Mouse (Mus musculus): Measurements from ENCODE around the gene Wdfy3. TPM values are rescaled to one million over a fixed set of nuclear protein-coding genes. Genes with fewer than 3 reads are reported as not detected.

Gene Wdfy3
- polyA plus RNA-seq, 1 experiment from 2014 or later: 8.0 TPM

DNA sequence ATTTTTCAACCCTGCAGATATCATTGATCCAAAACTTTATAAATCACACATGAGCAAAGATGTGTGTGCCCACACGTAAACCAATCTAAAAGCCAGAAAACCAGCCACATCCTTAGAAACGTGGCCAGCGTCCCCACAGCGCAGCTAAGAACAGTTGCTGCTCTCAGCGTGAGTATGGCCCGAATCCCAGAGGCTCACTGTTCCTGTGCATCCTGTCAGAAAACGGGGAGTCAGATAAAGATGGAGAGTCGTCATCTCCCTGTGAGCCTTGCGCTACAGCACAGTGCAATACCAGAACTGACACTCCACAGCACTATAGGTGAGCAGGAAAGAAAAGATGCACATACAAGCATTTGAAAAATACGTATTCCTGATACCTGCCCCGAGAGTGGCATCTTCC is 172.9 kb downstream of the Wdfy3 start:
- Histone ChIP-seq H3K4me3 (ENCODE audit: low read length) (no peak overlapping the region), H3K9me3 (replicated peaks; ENCODE audit: control insufficient read depth, low read length) (no peaks in the 10 kb centered on the region), H3K27ac (ENCODE audit: low read length) (no peak overlapping the region), H3K4me1 (ENCODE audit: control insufficient read depth, insufficient read depth, low read length) (no peaks in the 10 kb centered on the region; the same call in 1 of the 2 replicates), H3K27me3 (ENCODE audit: control insufficient read depth, insufficient read depth, low read length) (no peaks in the 10 kb centered on the region), H3K36me3 (ENCODE audit: control insufficient read depth, insufficient read depth) (peaks cover 35% of the 10 kb centered on the region), H3K9ac (ENCODE audit: low read length) (no peak overlapping the region), H3K4me2 (ENCODE audit: low read depth, low read length) (no peak overlapping the region)
- ATAC-seq (replicated peaks; ENCODE audit: extremely low read depth, insufficient read depth, low FRiP score): no peak
- 89% methylated on average over 11 of the region's 11 CpGs for WGBS

- H3K4me2 ChIP-seq (ENCODE audit: low read depth, low read length): no peak overlapping the region
- peaks cover 29% of the 10 kb centered on the region for H3K36me3 ChIP-seq (ENCODE audit: control insufficient read depth, insufficient read depth)
- no peaks in the 10 kb centered on the region for H3K9me3 ChIP-seq (replicated peaks; ENCODE audit: control insufficient read depth, low read length)
- no peaks in the 10 kb centered on the region for H3K27me3 ChIP-seq (ENCODE audit: control insufficient read depth, insufficient read depth, low read length)
- H3K27ac ChIP-seq (ENCODE audit: low read length): 0 out of 2 replicates have a peak overlapping the region, but pooled peaks have one; percentile 12
- 80% methylated on average over 18 of the region's 18 CpGs for whole genome bisulfite sequencing
- no peak overlapping the region for H3K9ac ChIP-seq (ENCODE audit: low read length)
- H3K4me1 ChIP-seq (ENCODE audit: control insufficient read depth, insufficient read depth, low read length): no peaks in the 10 kb centered on the region; the same call in 1 of the 2 replicates
- no peak for ATAC-seq (replicated peaks; ENCODE audit: extremely low read depth, insufficient read depth, low FRiP score)
- no peak overlapping the region for H3K4me3 ChIP-seq (ENCODE audit: low read length)
Observed at GRCm38 (mm10) chr5:101895717-101896645, 173.7 kb downstream of the Wdfy3 start.

DNA sequence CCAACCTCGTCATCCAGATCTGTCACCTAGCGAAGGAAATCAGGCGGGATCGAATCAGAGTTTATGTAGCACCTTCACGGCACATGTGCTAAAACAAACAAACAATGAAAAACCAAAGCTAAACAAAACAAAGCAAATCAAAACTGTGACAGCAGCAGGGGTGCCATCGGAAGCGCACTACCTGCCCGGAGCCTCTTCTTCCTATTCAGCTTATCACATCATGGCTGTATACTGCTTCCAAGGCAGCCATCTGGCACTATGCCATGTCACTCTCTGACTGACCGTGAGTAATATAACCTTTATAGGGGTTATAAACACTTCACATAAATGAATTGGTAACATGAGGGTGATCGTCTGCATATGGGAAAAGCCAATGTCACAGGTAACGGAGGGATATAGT is 174.6 kb downstream of the Wdfy3 start:
- H3K27ac ChIP-seq (ENCODE audit: low read length): no peak overlapping the region
- H3K9ac ChIP-seq (ENCODE audit: low read length): no peak overlapping the region
- peaks cover 29% of the 10 kb centered on the region for H3K36me3 ChIP-seq (ENCODE audit: control insufficient read depth, insufficient read depth)
- H3K9me3 ChIP-seq (replicated peaks; ENCODE audit: control insufficient read depth, low read length): no peaks in the 10 kb centered on the region
- no peak overlapping the region for H3K4me2 ChIP-seq (ENCODE audit: low read depth, low read length)
- WGBS: 71% methylated on average over 11 of the region's 11 CpGs
- H3K4me1 ChIP-seq (ENCODE audit: control insufficient read depth, insufficient read depth, low read length): no peaks in the 10 kb centered on the region; the same call in 1 of the 2 replicates
- ATAC-seq (replicated peaks; ENCODE audit: extremely low read depth, insufficient read depth, low FRiP score): no peak
- H3K4me3 ChIP-seq (ENCODE audit: low read length): no peak overlapping the region
- no peaks in the 10 kb centered on the region for H3K27me3 ChIP-seq (ENCODE audit: control insufficient read depth, insufficient read depth, low read length)

GRCm38 (mm10) chr5:101893820-101894515 is 175.8 kb downstream of the Wdfy3 start:
- ATAC-seq (replicated peaks; ENCODE audit: extremely low read depth, insufficient read depth, low FRiP score): no peak
- Histone ChIP-seq H3K27me3 (ENCODE audit: control insufficient read depth, insufficient read depth, low read length) (no peaks in the 10 kb centered on the region), H3K4me1 (ENCODE audit: control insufficient read depth, insufficient read depth, low read length) (no peaks in the 10 kb centered on the region; the same call in 1 of the 2 replicates), H3K4me3 (ENCODE audit: low read length) (no peak overlapping the region), H3K4me2 (ENCODE audit: low read depth, low read length) (no peak overlapping the region), H3K9me3 (replicated peaks; ENCODE audit: control insufficient read depth, low read length) (no peaks in the 10 kb centered on the region), H3K36me3 (ENCODE audit: control insufficient read depth, insufficient read depth) (peaks cover 32% of the 10 kb centered on the region), H3K9ac (ENCODE audit: low read length) (no peak overlapping the region), H3K27ac (ENCODE audit: low read length) (no peak overlapping the region)
- WGBS: 61% methylated on average over 13 of the region's 13 CpGs

DNA sequence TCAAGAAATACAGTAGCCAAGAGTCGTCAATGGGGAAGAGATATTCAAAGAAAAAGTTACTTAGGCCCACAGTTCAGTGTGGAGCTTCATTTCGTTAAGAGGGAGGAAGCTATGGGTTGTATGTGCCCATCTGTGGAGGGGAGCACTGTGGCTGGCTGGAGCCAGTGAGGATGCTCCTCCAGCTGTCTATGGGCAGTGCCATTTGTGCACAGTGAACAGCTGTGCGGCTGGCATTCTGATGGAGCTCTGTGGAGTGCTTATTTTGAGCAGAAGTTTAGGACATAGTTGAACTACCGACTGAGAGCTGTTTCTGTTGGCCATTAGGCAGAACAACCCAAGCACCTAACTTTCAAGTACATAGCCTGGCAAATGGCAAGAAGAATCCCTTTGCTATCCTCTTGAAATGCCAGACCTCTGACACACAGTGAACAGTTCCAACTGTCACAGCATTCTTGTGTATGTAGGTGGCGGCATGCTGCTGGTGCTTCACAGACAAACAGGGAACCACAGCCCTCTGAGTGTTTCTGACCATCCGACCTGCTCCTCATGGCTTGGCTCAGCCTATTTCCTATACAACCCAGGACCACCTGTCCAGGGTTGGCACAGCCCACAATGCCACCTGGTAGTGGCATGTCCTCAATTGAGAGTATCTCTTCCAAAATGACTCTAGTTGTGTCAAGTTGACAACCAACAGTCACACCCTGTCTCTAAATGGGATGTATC is 177.9 kb downstream of the Wdfy3 start:
- no peaks in the 10 kb centered on the region; the same call in 1 of the 2 replicates for H3K4me1 ChIP-seq (ENCODE audit: control insufficient read depth, insufficient read depth, low read length)
- H3K4me2 ChIP-seq (ENCODE audit: low read depth, low read length): no peak overlapping the region
- no peaks in the 10 kb centered on the region for H3K27me3 ChIP-seq (ENCODE audit: control insufficient read depth, insufficient read depth, low read length)
- H3K9ac ChIP-seq (ENCODE audit: low read length): no peak overlapping the region
- 76% methylated on average over 6 of the region's 6 CpGs for WGBS
- peaks cover 46% of the 10 kb centered on the region for H3K36me3 ChIP-seq (ENCODE audit: control insufficient read depth, insufficient read depth)
- 0 out of 2 replicates have a peak overlapping the region, but pooled peaks have one; percentile 16 for H3K27ac ChIP-seq (ENCODE audit: low read length)
- no peaks in the 10 kb centered on the region for H3K9me3 ChIP-seq (replicated peaks; ENCODE audit: control insufficient read depth, low read length)
- H3K4me3 ChIP-seq (ENCODE audit: low read length): no peak overlapping the region
- ATAC-seq (replicated peaks; ENCODE audit: extremely low read depth, insufficient read depth, low FRiP score): peak; percentile 21; the same call in 1 of the 2 replicates

DNA sequence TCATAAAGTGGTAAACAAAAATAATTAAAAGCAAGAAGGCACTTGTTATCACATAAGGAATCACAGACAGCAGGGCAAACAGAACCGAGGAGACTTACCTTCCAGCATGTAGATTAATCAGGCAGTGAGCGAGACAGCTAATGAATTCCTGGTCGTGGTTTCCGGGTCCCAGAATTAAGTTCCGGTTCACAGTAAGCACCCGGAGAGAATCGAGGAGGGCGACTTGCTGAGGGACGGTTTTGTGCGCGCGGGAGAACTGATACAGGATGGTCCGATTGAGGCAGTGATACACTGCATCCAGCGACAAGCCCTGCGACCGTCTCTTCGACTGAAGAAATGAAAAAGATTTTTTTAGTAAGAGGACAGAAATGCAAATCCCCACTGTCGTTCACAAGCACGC is 181.7 kb downstream of the Wdfy3 start:
- Histone ChIP-seq H3K4me3 (ENCODE audit: low read length) (no peak overlapping the region), H3K27me3 (ENCODE audit: control insufficient read depth, insufficient read depth, low read length) (no peaks in the 10 kb centered on the region), H3K4me2 (ENCODE audit: low read depth, low read length) (no peak overlapping the region), H3K9ac (ENCODE audit: low read length) (no peak overlapping the region), H3K4me1 (ENCODE audit: control insufficient read depth, insufficient read depth, low read length) (no peaks in the 10 kb centered on the region; the same call in 1 of the 2 replicates), H3K27ac (ENCODE audit: low read length) (no peak overlapping the region), H3K36me3 (ENCODE audit: control insufficient read depth, insufficient read depth) (peaks cover 62% of the 10 kb centered on the region), H3K9me3 (replicated peaks; ENCODE audit: control insufficient read depth, low read length) (no peaks in the 10 kb centered on the region)
- ATAC-seq (replicated peaks; ENCODE audit: extremely low read depth, insufficient read depth, low FRiP score): no peak
- WGBS: 92% methylated on average over 19 of the region's 19 CpGs

GRCm38 (mm10) chr5:101885039-101885438 is 184.7 kb downstream of the Wdfy3 start:
- H3K9ac ChIP-seq (ENCODE audit: low read length): no peak overlapping the region
- no peak overlapping the region for H3K27ac ChIP-seq (ENCODE audit: low read length)
- H3K4me3 ChIP-seq (ENCODE audit: low read length): no peak overlapping the region
- 64% methylated on average over 12 of the region's 12 CpGs for WGBS
- no peaks in the 10 kb centered on the region for H3K27me3 ChIP-seq (ENCODE audit: control insufficient read depth, insufficient read depth, low read length)
- no peaks in the 10 kb centered on the region for H3K4me1 ChIP-seq (ENCODE audit: control insufficient read depth, insufficient read depth, low read length)
- H3K36me3 ChIP-seq (ENCODE audit: control insufficient read depth, insufficient read depth): peaks cover 66% of the 10 kb centered on the region
- no peaks in the 10 kb centered on the region for H3K9me3 ChIP-seq (replicated peaks; ENCODE audit: control insufficient read depth, low read length)
- no peak for ATAC-seq (replicated peaks; ENCODE audit: extremely low read depth, insufficient read depth, low FRiP score)
- H3K4me2 ChIP-seq (ENCODE audit: low read depth, low read length): no peak overlapping the region

GRCm38 (mm10) chr5:101882191-101882590 is 187.5 kb downstream of the Wdfy3 start:
- WGBS: 80% methylated on average over 15 of the region's 15 CpGs
- Histone ChIP-seq H3K4me3 (ENCODE audit: low read length) (no peak overlapping the region), H3K27me3 (ENCODE audit: control insufficient read depth, insufficient read depth, low read length) (no peaks in the 10 kb centered on the region), H3K9me3 (replicated peaks; ENCODE audit: control insufficient read depth, low read length) (no peaks in the 10 kb centered on the region), H3K9ac (ENCODE audit: low read length) (no peak overlapping the region), H3K4me1 (ENCODE audit: control insufficient read depth, insufficient read depth, low read length) (no peaks in the 10 kb centered on the region; the same call in 1 of the 2 replicates), H3K4me2 (ENCODE audit: low read depth, low read length) (no peak overlapping the region), H3K27ac (ENCODE audit: low read length) (no peak overlapping the region), H3K36me3 (ENCODE audit: control insufficient read depth, insufficient read depth) (peaks cover 46% of the 10 kb centered on the region)
- ATAC-seq (replicated peaks; ENCODE audit: extremely low read depth, insufficient read depth, low FRiP score): no peak

Measured in heart, embryonic 16.5 days (tissue).